Mouse (Mus musculus): ENCODE data around the gene Frmd8.

GRCm38 (mm10) chr19:5846557-5847305 lies 28.3 kb downstream of the Frmd8 start:
- TF ChIP-seq ZNF384 (IDR thresholded peaks at IDR 0.05; ENCODE audit: low read depth, low read length) (peak; percentile 63; the same call in 1 of the 2 replicates), ZC3H11A (IDR thresholded peaks at IDR 0.05; ENCODE audit: borderline replicate concordance, low read depth, low read length) (no peak)
